Mouse (Mus musculus) heart, adult 8-10 months (tissue): ENCODE data around the gene Ncf1. TPM values are rescaled to one million over a fixed set of nuclear protein-coding genes. Genes with fewer than 3 reads are reported as not detected.

Experiments used
- DNase-seq: peaks from one replicate; pipeline ENCODE4 v3.0.0; 2022; ENCODE audit warnings: low spot score
- total RNA-seq, 4 experiments: library from RNA; stranded (reverse); gene quantifications; 2 replicates each; pipeline ENCODE4 v1.2.4; 2022

The Ncf1 gene
- total RNA-seq, 4 experiments from 2014 or later = 2.8 to 10.1 (median 3.9) TPM

DNA sequence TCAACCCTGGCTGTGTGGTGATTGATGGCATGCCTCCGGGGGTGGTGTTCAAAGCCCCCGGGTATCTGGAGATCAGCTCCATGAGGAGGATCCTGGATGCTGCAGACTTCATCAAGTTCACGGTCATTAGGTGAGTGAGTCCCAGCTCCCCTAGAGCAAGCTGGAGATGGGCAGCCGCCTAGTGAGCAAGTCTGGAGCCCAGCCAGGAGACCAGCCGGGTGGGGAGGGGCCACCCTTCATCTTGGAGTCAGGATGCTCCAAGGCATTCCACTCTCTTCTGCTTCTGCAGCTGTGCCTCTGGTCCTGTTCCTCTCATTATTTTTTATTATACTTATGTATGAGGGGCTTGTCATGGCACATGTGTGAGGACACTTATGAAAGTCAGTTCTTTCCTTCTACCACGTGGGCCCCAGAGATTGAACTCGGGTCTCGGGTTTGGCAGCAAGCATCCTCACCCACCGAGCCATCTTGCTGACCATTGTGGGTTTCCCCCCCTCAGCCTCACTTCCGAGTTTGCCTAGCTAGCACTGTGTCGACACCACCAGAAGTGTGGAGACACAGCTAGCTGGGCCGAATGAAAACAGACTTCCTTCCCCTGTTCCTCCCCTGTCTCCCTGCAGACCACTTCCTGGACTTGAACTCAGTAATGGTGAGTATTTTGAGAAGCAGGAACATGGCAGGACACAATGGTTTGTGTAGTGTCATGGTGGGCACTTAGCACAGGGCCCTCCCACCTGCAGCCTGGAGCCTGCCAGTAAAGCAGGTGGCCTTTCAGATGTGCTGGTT lies 15.2 kb downstream of the Ncf1 start:
- DNase-seq = no peak

- no peak for DNase-seq
Measured at GRCm38 (mm10) chr5:134209931-134210554, 19.4 kb downstream of the Ncf1 start.

GRCm38 (mm10) chr5:134206721-134207120 lies 22.7 kb downstream of the Ncf1 start:
- DNase-seq = no peak

DNA sequence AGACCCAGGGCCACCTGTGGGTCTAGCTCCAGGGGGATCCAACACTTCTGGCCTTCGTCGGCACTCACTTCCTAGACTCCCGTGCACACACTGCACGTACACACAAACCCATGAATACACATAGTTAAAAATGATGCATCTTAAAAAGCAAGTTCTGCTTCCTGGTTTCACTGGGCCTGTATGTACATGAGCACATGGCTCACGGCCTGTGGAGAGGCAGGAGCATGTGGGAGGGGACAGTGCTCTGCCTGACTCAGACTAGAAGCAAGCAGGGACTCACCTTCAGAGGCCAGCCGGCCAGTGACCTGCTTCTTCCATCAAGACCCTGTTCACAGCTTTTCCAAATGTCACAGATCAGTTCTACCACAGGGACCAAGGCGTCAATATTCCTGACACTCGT lies 35.8 kb downstream of the Ncf1 start:
- DNase-seq = no peak

DNA sequence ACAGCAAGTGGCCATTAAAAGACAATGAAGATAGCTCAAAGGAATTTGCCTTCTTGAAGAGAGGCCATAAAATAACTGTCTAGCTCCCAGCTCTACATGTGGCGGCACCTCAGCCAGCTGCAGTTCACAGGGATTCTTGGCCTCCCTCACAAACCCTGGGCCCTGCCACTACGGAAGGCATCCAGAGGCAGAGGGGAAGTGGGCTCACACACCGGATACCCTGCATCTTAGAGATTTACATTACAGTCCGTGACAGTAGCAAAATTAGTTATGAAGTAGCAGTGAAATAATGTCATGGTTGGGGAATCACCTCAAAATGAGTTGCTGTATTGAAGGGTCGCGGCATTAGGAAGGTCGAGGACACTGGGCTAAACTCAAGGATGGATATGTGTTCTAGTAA lies 40.9 kb downstream of the Ncf1 start:
- no peak for DNase-seq

DNA sequence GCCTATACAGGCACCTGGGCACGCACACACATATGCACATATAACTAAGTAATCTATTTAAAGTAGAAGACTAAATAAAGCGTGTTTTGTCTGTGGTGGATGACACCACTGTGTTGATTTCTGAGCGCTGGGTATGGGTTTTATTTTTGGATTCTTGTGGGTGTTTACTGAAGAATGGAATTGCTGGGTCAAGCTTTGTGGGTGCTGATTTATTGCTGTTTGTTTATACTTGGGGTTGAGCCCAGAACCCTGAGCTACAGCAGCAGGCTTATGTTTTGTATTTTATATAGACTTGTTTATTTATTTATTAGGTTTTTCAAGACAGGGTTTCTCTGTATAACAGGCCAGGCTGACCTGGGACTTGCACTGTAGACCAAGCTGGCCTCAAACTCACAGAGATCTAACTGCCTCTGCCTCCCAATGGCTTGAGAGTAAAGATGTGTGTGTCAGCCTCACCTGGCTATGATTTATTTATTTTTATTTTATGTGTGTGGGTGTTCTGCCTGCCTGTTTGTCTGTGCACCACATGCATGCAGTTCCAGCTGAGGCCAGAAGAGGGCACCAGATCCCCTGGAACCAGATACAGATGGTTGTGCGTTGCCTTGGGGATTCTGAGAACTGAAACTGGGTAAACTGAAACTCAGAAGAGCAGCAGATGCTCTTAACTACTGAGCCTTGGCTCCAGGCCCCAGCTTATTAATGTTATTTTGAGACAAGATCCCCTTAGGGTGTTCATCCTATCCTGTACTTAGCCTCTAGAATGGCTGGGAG lies 42.3 kb downstream of the Ncf1 start:
- DNase-seq = no peak

GRCm38 (mm10) chr5:134186059-134186458 lies 43.4 kb downstream of the Ncf1 start:
- DNase-seq = no peak

- DNase-seq = peak; percentile 97
Measured at GRCm38 (mm10) chr5:134183880-134184808, 45.3 kb downstream of the Ncf1 start, which contains the start of gene Gtf2ird2. Gene Gtf2ird2 (plus strand): TSS chr5:134184019.

DNA sequence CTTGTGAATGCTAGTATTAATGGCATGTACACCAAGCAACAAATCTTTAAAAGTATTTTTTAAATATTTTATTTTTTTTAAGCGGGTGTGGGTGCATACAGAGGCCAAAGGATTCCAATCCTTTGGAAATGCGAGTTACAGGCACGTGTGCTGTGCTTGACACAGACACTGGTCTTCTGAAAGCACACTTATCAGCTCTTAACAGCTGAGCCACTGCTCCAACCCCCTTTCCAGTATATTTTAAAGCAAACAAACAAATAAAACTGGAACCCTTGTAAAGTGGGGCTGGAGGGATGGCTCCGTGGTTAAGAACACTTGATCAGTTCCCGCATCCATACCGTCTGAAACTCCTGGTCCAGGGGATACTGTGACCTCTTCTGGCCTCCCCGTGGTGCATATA lies 46.3 kb downstream of the Ncf1 start:
- DNase-seq = no peak

- peak; percentile 78 for DNase-seq
Measured at GRCm38 (mm10) chr5:134182735-134183134, 46.7 kb downstream of the Ncf1 start.

GRCm38 (mm10) chr5:134182172-134182571 lies 47.3 kb downstream of the Ncf1 start:
- DNase-seq = no peak

- peak; percentile 82 for DNase-seq
Measured at GRCm38 (mm10) chr5:134179871-134180270, 49.6 kb downstream of the Ncf1 start.

DNA sequence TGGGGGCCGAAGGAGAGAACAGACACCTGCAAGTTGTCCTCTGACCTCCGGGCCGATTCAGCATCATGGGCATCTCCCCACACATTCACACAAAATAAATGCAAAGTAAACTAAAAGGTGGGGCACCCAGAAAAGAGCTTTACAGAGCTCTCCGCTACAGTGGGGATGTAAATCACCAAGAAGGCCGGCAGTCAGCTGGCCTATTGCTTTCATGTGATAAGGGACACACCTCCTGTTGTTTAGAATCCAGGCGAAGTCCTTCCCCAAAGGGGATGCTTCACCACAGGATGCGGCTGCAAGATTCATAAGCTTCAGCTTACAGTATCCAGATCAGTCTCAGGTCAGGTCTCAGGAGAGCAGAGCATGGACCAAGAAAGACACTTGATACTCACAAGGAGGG lies 50.9 kb downstream of the Ncf1 start:
- DNase-seq = no peak

DNA sequence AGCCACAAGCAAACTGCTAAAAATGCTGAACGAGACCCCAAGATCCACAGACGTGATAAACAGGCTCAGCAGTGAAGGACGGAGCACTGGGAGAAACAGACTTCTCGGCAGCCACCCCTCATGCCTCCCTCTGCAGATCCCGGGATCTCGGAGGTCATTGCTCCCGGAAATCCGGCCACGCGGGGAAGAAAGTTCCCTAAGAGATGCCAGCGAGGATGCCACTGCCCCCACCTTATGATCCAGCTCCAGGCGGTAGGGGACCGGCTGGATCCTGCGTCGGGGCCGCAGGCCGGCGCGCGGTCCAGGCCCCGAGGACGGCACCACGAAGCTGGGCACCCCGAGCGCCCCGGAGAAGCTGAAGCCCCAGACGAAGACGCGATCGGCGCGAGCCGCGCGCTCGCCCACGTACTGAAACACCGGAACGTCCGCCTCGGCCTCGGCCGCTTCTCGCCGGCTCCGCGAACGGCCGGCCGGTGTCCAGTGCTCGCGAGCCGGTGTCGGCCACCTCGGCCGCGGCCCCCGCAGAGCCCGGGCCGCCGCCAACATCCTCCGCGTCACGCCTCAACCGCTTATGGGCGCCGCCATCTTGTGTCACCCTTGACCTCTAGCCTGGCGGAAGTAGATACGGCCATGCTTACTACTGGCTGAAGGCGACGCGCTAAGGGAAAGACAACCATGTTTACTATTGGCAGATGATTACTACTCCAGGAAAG lies 53.1 kb downstream of the Ncf1 start, which contains the start of gene Rcc1l:
Rcc1l (minus strand) TSS at position 606 of the 713 bp plus-strand sequence.
- DNase-seq = peak; percentile 87

GRCm38 (mm10) chr5:134175696-134176095 lies 53.7 kb downstream of the Ncf1 start:
- no peak for DNase-seq

DNA sequence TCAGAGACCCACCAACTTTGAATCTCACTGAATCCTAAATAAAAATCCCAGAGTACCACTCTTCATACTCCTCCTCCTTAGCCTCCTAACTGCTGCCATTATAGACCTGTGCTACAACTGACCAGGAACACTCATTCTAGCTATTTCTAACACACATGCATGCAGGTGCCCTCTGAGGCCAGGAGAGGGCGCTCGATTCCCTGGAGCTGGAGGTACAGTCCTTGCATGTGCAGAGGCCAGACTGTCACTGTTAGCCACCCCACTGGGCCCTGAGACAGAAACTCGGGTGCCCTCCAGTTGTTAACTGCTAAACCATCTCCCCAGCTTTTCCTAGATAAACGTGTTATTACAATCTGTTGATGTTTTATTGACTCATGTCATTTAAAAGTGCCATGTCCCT lies 56.2 kb downstream of the Ncf1 start:
- DNase-seq = no peak

GRCm38 (mm10) chr5:134170167-134170566 lies 59.3 kb downstream of the Ncf1 start:
- no peak for DNase-seq
